ENCODE assay signal across 14 mouse cellular contexts in genomic region chr11:31740409-31740808, GRCm38 (mm10).
"Had no signal": no experiment of that assay in that cellular context is flagged by ENCODE, and none has a peak within 500 bp of the region (broad histone marks: within the 10 kb centered on the region; RNA-seq: fewer than 3 reads in every experiment).

No protein-coding gene starts in this region.

- H3K36me3 ChIP-seq: intestine, embryonic 15.5 days; limb, embryonic 12.5 days; limb, embryonic 15.5 days had no signal

- H3K27me3 ChIP-seq: intestine, embryonic 15.5 days; limb, embryonic 12.5 days; limb, embryonic 15.5 days had no signal

- H3K4me2 ChIP-seq: intestine, embryonic 15.5 days; limb, embryonic 12.5 days; limb, embryonic 15.5 days; liver, embryonic 11.5 days had no signal

- H3K4me3 ChIP-seq: intestine, embryonic 15.5 days; limb, embryonic 12.5 days; limb, embryonic 15.5 days had no signal

- H3K9me3 ChIP-seq: intestine, embryonic 15.5 days; limb, embryonic 12.5 days; limb, embryonic 15.5 days had no signal

- H3K9ac ChIP-seq: intestine, embryonic 15.5 days; limb, embryonic 12.5 days; limb, embryonic 15.5 days; liver, embryonic 14.5 days; liver, postnatal 0 days had no signal

- H3K4me1 ChIP-seq: intestine, embryonic 15.5 days had no signal

- H3K27ac ChIP-seq: intestine, embryonic 15.5 days; limb, embryonic 12.5 days; limb, embryonic 15.5 days; liver, embryonic 14.5 days had no signal

- ATAC-seq: intestine, embryonic 15.5 days; liver, postnatal 0 days had no signal

- DNase-seq: kidney, adult 11 months; kidney, adult 8-10 months; kidney, postnatal 14 days; kidney, postnatal 4 days; left cerebral cortex, postnatal 4 days; liver, postnatal 0 days; midbrain, embryonic 14.5 days; thymus, adult 18-20 months; thymus, postnatal 36 days had no signal
